Mouse (Mus musculus) NIH3T3 (cell line): ENCODE measurements around the gene Foxn2.
"Not testable (repeated sequence)": the region's sequence is repeated elsewhere in the genome, so short reads cannot be mapped to it uniquely, and the experiment has no call there.

ENCODE experiments used
- DNase-seq: peaks from one replicate; pipeline ENCODE4 v3.0.0-alpha.2; 2012; ENCODE audit warnings: low read depth

The Foxn2 gene

DNA sequence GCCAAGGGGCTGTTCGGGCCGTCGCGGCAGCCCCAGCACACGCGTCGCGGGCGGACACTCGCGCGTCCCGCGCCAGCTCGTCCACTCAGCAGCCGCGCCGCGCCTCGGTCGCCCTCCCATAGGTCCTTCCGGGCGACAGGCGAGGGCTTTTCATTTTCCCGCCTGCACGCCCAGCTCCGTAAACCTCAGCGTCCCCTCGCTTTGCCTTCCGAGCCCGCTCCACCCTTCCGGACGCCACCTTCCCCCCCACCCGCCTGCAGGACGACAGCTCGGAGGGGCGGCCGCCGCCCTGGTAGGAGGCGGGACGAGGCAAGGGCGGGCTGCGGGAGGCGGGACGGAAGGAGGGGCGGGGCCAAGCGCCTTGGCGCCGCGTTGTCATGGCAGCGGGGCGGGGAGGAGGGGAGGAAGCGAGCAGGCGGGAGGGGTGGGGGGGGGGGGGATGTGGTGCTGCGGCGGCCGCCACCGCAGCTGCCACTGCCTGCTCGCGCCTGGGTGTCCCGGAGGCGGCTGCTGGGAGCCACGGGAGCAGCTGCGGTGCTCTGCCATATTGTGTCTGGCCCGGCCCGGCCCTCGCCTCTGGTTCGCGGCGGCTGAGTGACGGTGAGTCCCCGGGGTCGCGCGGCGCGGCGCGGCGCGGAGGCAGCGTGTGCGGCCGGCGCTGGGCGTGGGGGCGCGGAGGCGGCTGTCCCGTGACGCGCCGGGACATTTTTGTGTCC lies at the start of gene Foxn2:
Gene Foxn2, plus strand, starts transcription at position 427 of the 716 bp plus-strand sequence.
- peak; percentile 98 for DNase-seq

DNA sequence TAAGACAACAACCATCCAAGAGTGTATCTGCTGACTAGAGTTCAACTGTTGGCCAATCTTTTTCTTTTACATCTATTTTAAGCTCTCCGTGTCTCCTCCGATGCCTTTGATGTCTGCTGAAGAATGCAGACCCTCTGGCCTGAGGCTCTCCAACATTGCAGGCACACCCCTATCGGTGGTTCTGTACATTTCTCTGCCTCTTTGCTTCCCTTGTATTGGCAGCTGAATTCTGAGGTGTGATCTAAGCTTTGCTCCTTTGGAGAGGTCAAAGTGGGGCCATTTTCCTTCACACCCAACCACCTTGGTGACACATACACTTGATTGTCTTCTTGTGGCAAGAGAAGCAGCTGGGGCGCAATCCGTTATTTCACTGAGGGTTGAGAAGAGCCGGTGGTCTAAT lies 43.0 kb upstream of the Foxn2 start:
- DNase-seq: no peak

GRCm38 (mm10) chr17:88398090-88398489 lies 42.4 kb upstream of the Foxn2 start:
- no peak for DNase-seq

- no peak for DNase-seq
Observed at GRCm38 (mm10) chr17:88398854-88399253, 41.7 kb upstream of the Foxn2 start.

DNA sequence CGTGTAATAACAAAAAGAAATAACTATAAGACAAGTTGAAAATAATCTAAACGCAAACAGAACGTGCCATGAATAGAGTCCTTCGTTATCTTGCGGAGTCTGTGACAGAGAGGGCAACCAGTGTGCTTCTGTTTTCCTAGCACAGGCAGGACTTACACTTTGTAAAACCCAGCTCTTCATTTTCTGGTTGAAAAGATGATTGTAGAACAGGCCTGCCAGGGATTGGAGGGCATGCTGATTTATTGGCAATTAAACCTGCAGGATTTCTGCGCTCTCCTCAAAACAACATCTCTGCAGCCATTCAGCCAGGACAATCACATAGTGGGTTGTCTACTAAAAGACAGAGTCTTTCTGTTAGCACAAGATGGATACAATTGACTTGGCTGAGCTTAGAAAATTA lies 40.4 kb upstream of the Foxn2 start:
- no peak for DNase-seq

- DNase-seq: no peak
Observed at GRCm38 (mm10) chr17:88400702-88401475, 39.6 kb upstream of the Foxn2 start.

DNA sequence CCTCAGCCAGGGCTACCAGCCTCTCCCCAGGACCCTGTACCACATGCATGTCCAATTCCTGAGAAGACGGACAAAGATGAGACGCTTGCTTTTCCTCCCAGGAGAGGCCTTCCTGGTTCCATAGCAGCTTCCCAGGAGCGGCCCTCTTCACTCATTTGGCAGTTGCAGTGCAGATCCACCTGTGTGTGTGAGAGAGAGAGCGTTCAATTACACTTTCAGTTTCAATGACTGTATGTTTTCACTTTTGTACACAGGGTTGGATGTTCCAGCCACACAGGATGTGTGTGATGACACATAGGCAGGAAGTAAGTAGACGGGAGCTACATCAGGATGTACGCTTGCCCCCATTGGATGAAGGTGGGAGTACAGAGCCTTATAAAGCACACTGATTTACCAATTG lies 37.2 kb upstream of the Foxn2 start:
- DNase-seq: no peak

DNA sequence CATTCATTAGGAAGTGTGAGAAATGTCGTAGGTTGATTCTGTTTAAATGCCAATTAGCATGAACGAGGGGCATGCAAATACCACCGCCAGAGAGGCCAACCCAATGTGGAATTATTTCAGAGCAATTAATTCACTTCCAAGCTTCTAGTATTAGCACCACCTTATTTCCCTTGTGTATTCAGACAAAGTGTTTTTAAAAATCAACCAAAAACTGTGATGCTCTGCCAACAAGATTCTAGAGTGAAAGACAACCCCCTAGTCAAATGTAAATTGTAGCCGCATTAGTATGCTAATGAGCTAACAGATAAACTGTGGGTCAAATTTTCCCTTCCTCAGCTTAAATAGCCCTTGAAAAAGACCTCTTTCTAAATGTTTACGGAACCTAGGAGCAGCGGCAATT lies 36.0 kb upstream of the Foxn2 start:
- no peak for DNase-seq

DNA sequence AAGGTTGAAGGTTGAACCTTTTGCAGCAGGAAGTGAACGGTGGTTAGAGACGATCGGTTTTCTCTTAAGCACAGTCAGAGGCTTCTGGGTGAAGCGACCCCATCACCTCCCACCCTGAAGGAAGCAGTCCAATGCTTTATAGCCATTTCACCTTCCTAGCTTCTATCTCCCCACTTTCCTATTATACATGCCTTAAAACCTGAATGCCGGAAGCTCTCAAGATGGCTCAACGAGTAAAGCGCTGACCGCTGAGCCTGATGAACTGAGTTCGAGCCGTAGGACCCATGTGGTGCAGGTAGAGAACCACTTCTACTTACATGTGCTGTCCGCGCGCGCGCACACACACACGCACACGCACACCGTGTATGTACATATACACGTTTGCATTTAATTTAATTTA lies 35.4 kb upstream of the Foxn2 start:
- no peak for DNase-seq

DNA sequence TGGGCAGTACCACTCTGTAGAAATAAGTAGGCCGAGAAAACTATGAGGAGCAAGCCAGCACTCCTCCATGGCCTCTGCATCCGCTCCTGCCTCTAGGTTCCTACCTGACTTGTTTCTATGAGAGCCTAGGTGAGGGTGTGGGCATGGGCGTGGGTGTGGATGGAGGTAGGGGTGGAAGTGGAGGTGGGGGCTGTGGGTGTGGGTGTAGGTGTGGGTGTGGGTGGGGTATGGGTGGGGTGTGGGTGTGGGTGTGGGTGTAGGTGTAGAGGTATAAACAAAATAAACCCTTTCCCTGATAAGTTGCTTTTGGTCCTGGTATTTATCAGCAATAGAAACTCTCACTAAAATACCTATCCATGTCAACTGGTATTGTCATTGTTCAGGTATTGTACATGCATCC lies 30.8 kb upstream of the Foxn2 start:
- no peak for DNase-seq

DNA sequence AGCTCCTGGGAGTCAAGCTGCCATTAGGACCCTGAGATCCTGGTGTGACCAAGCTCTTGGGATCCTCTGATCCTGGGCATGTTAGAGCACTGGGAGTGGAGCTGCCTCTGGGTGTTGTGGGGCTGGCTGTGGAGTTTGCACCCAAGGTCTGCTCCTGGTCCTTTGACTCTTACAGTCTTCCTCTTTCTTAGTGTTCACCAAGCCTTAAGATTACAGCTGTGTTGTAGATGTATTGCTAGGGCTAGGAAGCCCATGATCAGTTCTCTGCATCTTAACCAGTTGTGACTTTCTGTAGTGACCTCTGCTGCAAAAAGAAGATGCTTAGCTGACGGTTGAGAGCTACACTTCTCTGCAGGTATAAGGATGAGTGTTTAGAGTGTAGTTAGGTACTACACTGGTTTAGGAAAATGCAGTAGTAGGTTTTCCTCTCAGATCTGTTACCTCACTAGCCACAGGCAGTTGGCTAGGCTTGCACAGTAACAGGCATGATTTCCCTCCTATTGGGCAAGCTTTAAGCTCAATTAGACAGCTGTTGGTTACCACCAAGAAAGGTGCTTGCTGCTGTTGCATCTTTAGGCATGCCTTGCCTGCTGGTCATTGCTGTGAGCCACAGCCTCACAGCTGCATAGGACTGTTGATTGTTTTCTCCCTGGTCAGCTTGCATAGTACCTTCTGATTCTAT lies 27.2 kb upstream of the Foxn2 start:
- no peak for DNase-seq

GRCm38 (mm10) chr17:88420426-88420825 lies 20.1 kb upstream of the Foxn2 start:
- DNase-seq: no peak

GRCm38 (mm10) chr17:88421246-88421645 lies 19.3 kb upstream of the Foxn2 start:
- no peak for DNase-seq

GRCm38 (mm10) chr17:88430719-88431118 lies 9.8 kb upstream of the Foxn2 start:
- no peak for DNase-seq

GRCm38 (mm10) chr17:88431486-88431885 lies 9.0 kb upstream of the Foxn2 start:
- DNase-seq: no peak

GRCm38 (mm10) chr17:88431987-88432386 lies 8.5 kb upstream of the Foxn2 start:
- no peak for DNase-seq

GRCm38 (mm10) chr17:88435322-88435721 lies 5.2 kb upstream of the Foxn2 start:
- no peak for DNase-seq

DNA sequence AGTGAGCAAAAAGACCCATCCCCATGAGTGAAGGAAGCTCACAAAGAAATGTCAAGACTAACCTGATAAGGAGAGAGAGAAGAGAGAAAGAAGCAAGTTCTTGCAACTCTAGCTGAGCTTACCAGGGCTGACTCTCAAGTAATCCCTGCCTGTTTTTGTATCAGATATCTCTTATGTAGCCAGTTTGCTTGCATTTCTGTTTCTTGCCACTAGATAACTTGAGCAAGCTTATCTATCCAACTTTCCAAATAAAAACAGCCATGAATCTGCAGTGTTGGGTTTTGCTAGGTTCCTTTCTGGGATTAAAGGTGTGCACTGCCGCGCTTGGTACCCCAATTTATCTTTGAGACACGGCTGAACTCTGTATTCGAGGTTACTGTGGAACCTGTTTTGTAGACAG lies 4.2 kb upstream of the Foxn2 start:
- no peak for DNase-seq

GRCm38 (mm10) chr17:88436749-88437148 lies 3.8 kb upstream of the Foxn2 start:
- not testable (repeated sequence) for DNase-seq

DNA sequence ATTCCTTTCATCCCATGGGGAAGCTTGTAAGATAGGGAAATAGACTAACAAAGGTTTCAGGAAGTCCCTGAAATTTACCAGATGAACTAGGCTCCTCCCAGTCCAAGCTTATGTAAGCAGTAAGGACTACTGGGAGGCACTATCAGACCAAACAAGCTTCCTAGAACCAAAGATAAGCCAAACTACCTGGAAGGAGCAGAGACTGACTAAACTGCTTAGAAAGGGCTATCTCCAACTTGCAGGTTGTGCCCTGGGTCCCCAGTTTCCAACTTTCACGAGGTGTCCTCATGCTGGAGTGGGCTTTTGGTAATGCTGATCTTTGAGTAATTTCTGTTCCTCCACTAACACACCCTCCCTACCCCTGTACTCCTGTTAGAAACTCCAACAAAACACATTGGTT lies 3.1 kb upstream of the Foxn2 start:
- DNase-seq: no peak

DNA sequence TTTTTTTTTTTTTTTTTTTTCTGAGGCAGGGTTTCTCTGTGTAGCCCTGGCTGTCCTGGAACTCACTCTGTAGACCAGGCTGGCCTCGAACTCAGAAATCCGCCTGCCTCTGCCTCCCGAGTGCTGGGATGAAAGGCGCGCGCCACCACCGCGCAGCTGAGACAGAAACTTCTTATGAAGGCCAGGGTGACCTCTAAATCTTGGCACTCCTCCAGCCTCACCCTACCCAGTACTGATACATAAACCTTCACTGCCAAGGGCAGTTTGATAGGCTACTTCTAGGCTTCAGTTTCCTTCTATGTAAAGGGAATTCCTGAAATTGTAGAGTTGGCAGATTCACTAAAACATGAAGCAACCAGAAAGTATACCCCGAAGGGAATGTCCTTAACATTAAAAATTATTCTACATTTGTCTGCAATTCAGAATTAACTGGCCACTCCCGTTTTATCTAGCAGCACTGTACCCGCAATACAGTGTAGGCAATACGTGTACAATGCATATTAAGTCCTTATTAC lies 918 bp upstream of the Foxn2 start:
- peak; percentile 26 for DNase-seq

DNA sequence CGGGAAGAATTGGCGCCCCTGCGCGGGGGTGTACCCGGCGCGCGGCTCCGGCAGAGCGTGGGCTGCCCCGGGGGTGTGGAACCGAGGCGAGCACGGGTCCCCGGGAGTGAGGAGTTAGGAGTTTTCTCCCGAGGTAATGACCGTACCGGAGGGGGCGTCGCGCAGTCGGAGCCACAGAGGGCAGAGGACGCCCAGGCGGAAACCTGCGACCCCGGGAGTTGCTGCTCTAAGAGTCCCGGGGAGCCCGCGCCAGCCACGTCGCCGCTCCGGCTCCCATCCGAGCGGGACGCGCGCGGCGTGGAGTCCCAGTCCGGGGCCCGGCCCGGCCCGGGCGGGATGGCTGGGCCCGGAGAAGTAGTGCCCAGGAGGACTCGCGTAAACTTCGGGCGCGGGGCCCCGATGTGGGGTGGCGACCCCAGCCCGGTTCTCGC lies 505 bp downstream of the Foxn2 start:
- no peak for DNase-seq
